Mouse (Mus musculus): ENCODE measurements around the gene Prkd3.

The Prkd3 gene

GRCm38 (mm10) chr17:79020208-79020983, at the start of gene Prkd3:
Gene Prkd3 (minus strand): TSS chr17:79020816.
- peak; percentile 66 for ATAC-seq (ENCODE audit: low TSS enrichment)

GRCm38 (mm10) chr17:79069766-79070480, 49.3 kb upstream of the Prkd3 start:
- peak; percentile 93 for ATAC-seq (ENCODE audit: low TSS enrichment)

- peak; percentile 47 for ATAC-seq (ENCODE audit: low TSS enrichment)
Measured at GRCm38 (mm10) chr17:79069019-79069418, 48.4 kb upstream of the Prkd3 start.

- ATAC-seq (ENCODE audit: low TSS enrichment), result no peak
Measured at GRCm38 (mm10) chr17:79068581-79068980, 48.0 kb upstream of the Prkd3 start.

- ATAC-seq (ENCODE audit: low TSS enrichment), result no peak
Measured at GRCm38 (mm10) chr17:79064250-79064649, 43.6 kb upstream of the Prkd3 start.

- ATAC-seq (ENCODE audit: low TSS enrichment), result no peak
Measured at GRCm38 (mm10) chr17:79060221-79060620, 39.6 kb upstream of the Prkd3 start.

- ATAC-seq (ENCODE audit: low TSS enrichment), result no peak
Measured at GRCm38 (mm10) chr17:79058271-79058670, 37.7 kb upstream of the Prkd3 start.

GRCm38 (mm10) chr17:79052088-79052812, 31.6 kb upstream of the Prkd3 start:
- ATAC-seq (ENCODE audit: low TSS enrichment), result peak; percentile 93

GRCm38 (mm10) chr17:79051606-79052005, 31.0 kb upstream of the Prkd3 start, which contains the start of gene Qpct:
Gene Qpct (plus strand): TSS chr17:79051906.
- no peak for ATAC-seq (ENCODE audit: low TSS enrichment)

- ATAC-seq (ENCODE audit: low TSS enrichment), result no peak
Measured at GRCm38 (mm10) chr17:79043705-79044104, 23.1 kb upstream of the Prkd3 start.

- ATAC-seq (ENCODE audit: low TSS enrichment), result no peak
Measured at GRCm38 (mm10) chr17:79039660-79040059, 19.0 kb upstream of the Prkd3 start.

- ATAC-seq (ENCODE audit: low TSS enrichment), result no peak
Measured at GRCm38 (mm10) chr17:79032782-79033181, 12.2 kb upstream of the Prkd3 start.

- no peak for ATAC-seq (ENCODE audit: low TSS enrichment)
Measured at GRCm38 (mm10) chr17:79031569-79031968, 11.0 kb upstream of the Prkd3 start.

GRCm38 (mm10) chr17:79029226-79029625, 8.6 kb upstream of the Prkd3 start:
- ATAC-seq (ENCODE audit: low TSS enrichment), result no peak

- ATAC-seq (ENCODE audit: low TSS enrichment), result no peak
Measured at GRCm38 (mm10) chr17:79024544-79024943, 3.9 kb upstream of the Prkd3 start.

- no peak for ATAC-seq (ENCODE audit: low TSS enrichment)
Measured at GRCm38 (mm10) chr17:79022746-79023145, 2.1 kb upstream of the Prkd3 start.

- ATAC-seq (ENCODE audit: low TSS enrichment), result no peak; the same call in 1 of the 2 replicates
Measured at GRCm38 (mm10) chr17:79020984-79021335, 344 bp upstream of the Prkd3 start.

GRCm38 (mm10) chr17:79019726-79020207, 849 bp downstream of the Prkd3 start:
- no peak for ATAC-seq (ENCODE audit: low TSS enrichment)

GRCm38 (mm10) chr17:79018422-79018821, 2.2 kb downstream of the Prkd3 start:
- ATAC-seq (ENCODE audit: low TSS enrichment), result no peak

- no peak for ATAC-seq (ENCODE audit: low TSS enrichment)
Measured at GRCm38 (mm10) chr17:79015831-79016230, 4.8 kb downstream of the Prkd3 start.

- ATAC-seq (ENCODE audit: low TSS enrichment), result no peak
Measured at GRCm38 (mm10) chr17:79014911-79015685, 5.5 kb downstream of the Prkd3 start.

GRCm38 (mm10) chr17:79013625-79014024, 7.0 kb downstream of the Prkd3 start:
- ATAC-seq (ENCODE audit: low TSS enrichment), result no peak

Data from frontal cortex, adult (tissue).